Mouse (Mus musculus) ES-E14 (cell line): ENCODE measurements around the gene Lrmda. TPM values are rescaled to one million over a fixed set of nuclear protein-coding genes. Genes with fewer than 3 reads are reported as not detected.

Experiments used
- DNase-seq: peaks from one replicate; pipeline ENCODE4 v3.0.0-alpha.2; 2013; ENCODE audit warnings: low read depth, low spot score
- H3K27ac ChIP-seq: 2 replicates; pipeline ENCODE4 v1.5.1; 2012; ENCODE audit warnings: low read depth, mild to moderate bottlenecking, low read length, moderate library complexity, mixed read lengths; ENCODE audit not compliant: poor library complexity, insufficient read depth, severe bottlenecking
- H3K36me3 ChIP-seq: 2 replicates; pipeline ENCODE4 v1.6.1; 2012; ENCODE audit warnings: mild to moderate bottlenecking, low read length, moderate library complexity, mixed read lengths; ENCODE audit not compliant: control insufficient read depth, poor library complexity, insufficient read depth, severe bottlenecking
- H3K4me1 ChIP-seq, 2 experiments: fragments of 150-350 bp in 1 of 2; sonication (generic) in 1 of 2; 2 replicates each; pipeline ENCODE4 v1.6.1; 2012; ENCODE audit warnings: low read length in 2 of 2, mild to moderate bottlenecking in 1 of 2, mixed read lengths in 1 of 2; ENCODE audit not compliant: control insufficient read depth in 2 of 2, insufficient read depth in 2 of 2, poor library complexity in 1 of 2
- H3K4me3 ChIP-seq, 2 experiments: fragments of 150-350 bp in 1 of 2; sonication (generic) in 1 of 2; 2 replicates each; pipeline ENCODE4 v1.5.1; 2012; ENCODE audit warnings: low read length in 2 of 2, low read depth in 1 of 2, mild to moderate bottlenecking in 1 of 2, mixed read lengths in 1 of 2; ENCODE audit not compliant: insufficient read depth in 1 of 2, poor library complexity in 1 of 2, severe bottlenecking in 1 of 2
- H3K9ac ChIP-seq: 2 replicates; pipeline ENCODE4 v1.6.1; 2012; ENCODE audit warnings: low read depth, mild to moderate bottlenecking, low read length, mixed read lengths; ENCODE audit not compliant: poor library complexity, insufficient read depth, severe bottlenecking
- H3K9me3 ChIP-seq: fragments of 150-350 bp; sonication (generic); 2 replicates; pipeline ENCODE4 v1.6.1; 2012; ENCODE audit warnings: low read depth, mild to moderate bottlenecking, low read length; ENCODE audit not compliant: control insufficient read depth, insufficient read depth
- CHD2 ChIP-seq: IDR thresholded peaks from 2 replicates; pipeline ENCODE4 v1.6.1; 2014; ENCODE audit warnings: mild to moderate bottlenecking, low read depth, low read length, inconsistent platforms
- HCFC1 ChIP-seq: IDR thresholded peaks from 2 replicates; pipeline ENCODE4 v1.6.1; 2012; ENCODE audit warnings: low read length, inconsistent platforms, borderline replicate concordance; ENCODE audit not compliant: insufficient read depth
- MAFK ChIP-seq: IDR thresholded peaks from 2 replicates; pipeline ENCODE4 v1.6.1; 2014; ENCODE audit warnings: mild to moderate bottlenecking, low read depth, low read length, inconsistent platforms; ENCODE audit not compliant: insufficient read depth
- ZC3H11A ChIP-seq: IDR thresholded peaks from 2 replicates; pipeline ENCODE4 v1.6.1; 2012; ENCODE audit warnings: low read depth, mild to moderate bottlenecking, inconsistent platforms, low read length, borderline replicate concordance
- ZNF384 ChIP-seq: IDR thresholded peaks from 2 replicates; pipeline ENCODE4 v1.6.1; 2012; ENCODE audit warnings: low read depth, low read length, inconsistent platforms
- in situ Hi-C, 2 experiments: fragments of 600-800 bp; cut with MboI; formaldehyde crosslinking; loops; one replicate each; pipeline ENCODE4 v1.15.1; 2025; ENCODE audit warnings: low sequenced_read_pairs in 2 of 2, inconsistent platforms in 1 of 2; ENCODE audit not compliant: unreplicated experiment in 2 of 2
- total RNA-seq: library from RNA; depleted of rRNA; stranded (reverse); fragments of 300-350 nt; gene quantifications from 2 replicates; pipeline ENCODE4 v1.2.3, GENCODE M21; 2012

Lrmda gene
- total RNA-seq, 1 experiment: 0.22 TPM

- Histone ChIP-seq H3K4me3 (no peak overlapping the region), H3K9me3 (no peaks in the 10 kb centered on the region), H3K4me1 (no peaks in the 10 kb centered on the region), H3K36me3 (no peaks in the 10 kb centered on the region), H3K27ac (no peak overlapping the region), H3K9ac (no peak overlapping the region)
- DNase-seq: no peak
- in situ Hi-C loops: no loop called here
- no peak for TF ChIP-seq ZC3H11A
- no peak for TF ChIP-seq MAFK
- no peak for TF ChIP-seq HCFC1
- no peak for TF ChIP-seq ZNF384
- TF ChIP-seq CHD2: no peak
These were observed 667.4 kb downstream of the Lrmda start for GRCm38 (mm10) chr14:22686886-22687285.

- H3K9ac ChIP-seq: no peak overlapping the region
- TF ChIP-seq HCFC1: no peak
- TF ChIP-seq ZC3H11A: no peak
- TF ChIP-seq ZNF384: no peak
- TF ChIP-seq MAFK: no peak
- no peak for TF ChIP-seq CHD2
- no peaks in the 10 kb centered on the region for H3K9me3 ChIP-seq
- in situ Hi-C loops: no loop called here
- no peak overlapping the region for H3K27ac ChIP-seq
- no peak for DNase-seq
- H3K4me3 ChIP-seq: no peak overlapping the region
- no peaks in the 10 kb centered on the region for H3K36me3 ChIP-seq
- H3K4me1 ChIP-seq: no peaks in the 10 kb centered on the region
These were observed 668.9 kb downstream of the Lrmda start for GRCm38 (mm10) chr14:22688399-22688798.

- H3K4me1 ChIP-seq: no peaks in the 10 kb centered on the region
- H3K9ac ChIP-seq: no peak overlapping the region
- no peak for DNase-seq
- TF ChIP-seq ZNF384 (no peak), ZC3H11A (no peak), MAFK (no peak)
- in situ Hi-C loops: no loop called here
- H3K27ac ChIP-seq: no peak overlapping the region
- no peaks in the 10 kb centered on the region for H3K36me3 ChIP-seq
- no peaks in the 10 kb centered on the region for H3K9me3 ChIP-seq
- H3K4me3 ChIP-seq: no peak overlapping the region
These were observed 675.9 kb downstream of the Lrmda start for GRCm38 (mm10) chr14:22695448-22695847.

GRCm38 (mm10) chr14:22695931-22696365, 676.4 kb downstream of the Lrmda start:
- no peak overlapping the region for H3K27ac ChIP-seq
- H3K36me3 ChIP-seq: no peaks in the 10 kb centered on the region
- H3K4me1 ChIP-seq: no peaks in the 10 kb centered on the region
- H3K9me3 ChIP-seq: no peaks in the 10 kb centered on the region
- no peak overlapping the region for H3K9ac ChIP-seq
- TF ChIP-seq ZNF384 (no peak), CHD2 (no peak), MAFK (no peak), ZC3H11A (no peak), HCFC1 (no peak)
- in situ Hi-C loops: no loop called here
- no peak for DNase-seq
- H3K4me3 ChIP-seq: no peak overlapping the region

- TF ChIP-seq ZC3H11A (no peak), MAFK (no peak), ZNF384 (no peak)
- Histone ChIP-seq H3K9ac (no peak overlapping the region), H3K9me3 (no peaks in the 10 kb centered on the region), H3K4me1 (no peaks in the 10 kb centered on the region), H3K36me3 (no peaks in the 10 kb centered on the region), H3K27ac (no peak overlapping the region), H3K4me3 (no peak overlapping the region)
- in situ Hi-C loops: no loop called here
- DNase-seq: no peak
These were observed 680.7 kb downstream of the Lrmda start for GRCm38 (mm10) chr14:22700236-22700635.
